Mouse (Mus musculus): Measurements from ENCODE around the gene Trak1.
"Not testable (repeated sequence)": the region's sequence is repeated elsewhere in the genome, so short reads cannot be mapped to it uniquely, and the experiment has no call there.

The Trak1 gene

GRCm38 (mm10) chr9:121316621-121317405 lies 19.5 kb downstream of the Trak1 start:
- in situ Hi-C loops (cut with MboI, MseI), result no loop called here

- in situ Hi-C loops (cut with MboI, MseI), result no loop called here
Observed at GRCm38 (mm10) chr9:121319323-121319966, 22.1 kb downstream of the Trak1 start.

GRCm38 (mm10) chr9:121320433-121320832 lies 23.1 kb downstream of the Trak1 start:
- in situ Hi-C loops (cut with MboI, MseI), result no loop called here

GRCm38 (mm10) chr9:121321118-121321517 lies 23.8 kb downstream of the Trak1 start:
- in situ Hi-C loops (cut with MboI, MseI), result no loop called here

GRCm38 (mm10) chr9:121322034-121322433 lies 24.7 kb downstream of the Trak1 start:
- in situ Hi-C loops (cut with MboI, MseI), result no loop called here

GRCm38 (mm10) chr9:121328342-121328741 lies 31.0 kb downstream of the Trak1 start:
- in situ Hi-C loops (cut with MboI, MseI), result not testable (repeated sequence)

GRCm38 (mm10) chr9:121329181-121329580 lies 31.9 kb downstream of the Trak1 start:
- in situ Hi-C loops (cut with MboI, MseI), result no loop called here

- in situ Hi-C loops (cut with MboI, MseI), result no loop called here
Observed at GRCm38 (mm10) chr9:121330065-121330464, 32.8 kb downstream of the Trak1 start.

GRCm38 (mm10) chr9:121331438-121331837 lies 34.1 kb downstream of the Trak1 start:
- in situ Hi-C loops (cut with MboI, MseI), result no loop called here

- in situ Hi-C loops (cut with MboI, MseI), result no loop called here
Observed at GRCm38 (mm10) chr9:121331878-121332630, 34.8 kb downstream of the Trak1 start.

GRCm38 (mm10) chr9:121333559-121333958 lies 36.3 kb downstream of the Trak1 start:
- in situ Hi-C loops (cut with MboI, MseI), result no loop called here

GRCm38 (mm10) chr9:121334311-121334851 lies 37.1 kb downstream of the Trak1 start:
- in situ Hi-C loops (cut with MboI, MseI), result no loop called here

- in situ Hi-C loops (cut with MboI, MseI), result no loop called here
Observed at GRCm38 (mm10) chr9:121335568-121335967, 38.3 kb downstream of the Trak1 start.

GRCm38 (mm10) chr9:121336324-121336946 lies 39.1 kb downstream of the Trak1 start:
- in situ Hi-C loops (cut with MboI, MseI), result no loop called here

GRCm38 (mm10) chr9:121337216-121337937 lies 40.1 kb downstream of the Trak1 start:
- in situ Hi-C loops (cut with MboI, MseI), result no loop called here

GRCm38 (mm10) chr9:121337938-121338289 lies 40.6 kb downstream of the Trak1 start:
- in situ Hi-C loops (cut with MboI, MseI), result no loop called here

GRCm38 (mm10) chr9:121341832-121342231 lies 44.5 kb downstream of the Trak1 start:
- in situ Hi-C loops (cut with MboI, MseI), result no loop called here

GRCm38 (mm10) chr9:121342510-121343110 lies 45.3 kb downstream of the Trak1 start:
- in situ Hi-C loops (cut with MboI, MseI), result no loop called here

GRCm38 (mm10) chr9:121343122-121343876 lies 46.0 kb downstream of the Trak1 start:
- in situ Hi-C loops (cut with MboI, MseI), result no loop called here

- in situ Hi-C loops (cut with MboI, MseI), result no loop called here
Observed at GRCm38 (mm10) chr9:121344344-121344743, 47.0 kb downstream of the Trak1 start.

All from T-helper 2 cell (primary cell).